Mouse (Mus musculus) thymus, adult 2 months (tissue): ENCODE results near the gene Npas2.

ENCODE experiments used
- CTCF ChIP-seq: fragments of 200-500 bp; IDR thresholded peaks from 2 replicates; pipeline ENCODE4 v1.5.1; 2012; ENCODE audit warnings: mild to moderate bottlenecking, control low read depth, low read length, moderate library complexity, borderline replicate concordance; ENCODE audit not compliant: control insufficient read depth, poor library complexity, insufficient read depth; ENCODE audit errors: extremely low read depth
- POLR2A ChIP-seq: fragments of 200-500 bp; IDR thresholded peaks from 2 replicates; pipeline ENCODE4 v1.6.1; 2012; ENCODE audit warnings: mild to moderate bottlenecking, low read length, control low read depth, moderate library complexity; ENCODE audit not compliant: control insufficient read depth, poor library complexity, insufficient read depth; ENCODE audit errors: extremely low read depth

- TF ChIP-seq CTCF (no peak), POLR2A (no peak)
These were observed 13.0 kb upstream of the Npas2 start for GRCm38 (mm10) chr1:39180517-39180916.
